Mouse (Mus musculus) heart, embryonic 10.5 days (tissue): ENCODE results near the gene Cd200r2. TPM values are rescaled to one million over a fixed set of nuclear protein-coding genes. Genes with fewer than 3 reads are reported as not detected.

ENCODE experiments used
- DNase-seq: peaks from one replicate; pipeline ENCODE4 v3.0.0-alpha.2; 2017; ENCODE audit warnings: low spot score
- H3K27ac ChIP-seq: fragments of 300-500 bp; sonication (generic); 2 replicates; pipeline ENCODE4 v1.5.1; 2016; ENCODE audit warnings: mild to moderate bottlenecking
- H3K27me3 ChIP-seq: fragments of 300-500 bp; sonication (generic); 2 replicates; pipeline ENCODE4 v1.6.1; 2016; ENCODE audit warnings: mild to moderate bottlenecking; ENCODE audit not compliant: poor library complexity, insufficient read depth, severe bottlenecking
- H3K36me3 ChIP-seq: fragments of 300-500 bp; sonication (generic); 2 replicates; pipeline ENCODE4 v1.6.1; 2016; ENCODE audit warnings: mild to moderate bottlenecking, moderate library complexity
- H3K4me1 ChIP-seq: fragments of 300-500 bp; sonication (generic); 2 replicates; pipeline ENCODE4 v1.6.1; 2016; ENCODE audit warnings: mild to moderate bottlenecking
- H3K4me3 ChIP-seq: fragments of 300-500 bp; sonication (generic); 2 replicates; pipeline ENCODE4 v1.5.1; 2016; ENCODE audit warnings: mild to moderate bottlenecking, moderate library complexity
- H3K9me3 ChIP-seq: fragments of 300-500 bp; sonication (generic); 2 replicates; pipeline ENCODE4 v1.6.1; 2016; ENCODE audit warnings: mild to moderate bottlenecking, moderate library complexity
- whole genome bisulfite sequencing: fragments of 180-500 bp; shearing (Covaris S2); methylation state at CpG from one replicate; pipeline ENCODE4 v1.1.7; 2016; 5-methylcytosine and 5-hydroxymethylcytosine counted together
- polyA plus RNA-seq: library from polyadenylated mRNA; unstranded; fragments of >200 nt; fragmentation: Nextera tagmentation; extraction: Ambion mirVana; gene quantifications from 2 replicates; pipeline ENCODE4 v1.2.1, GENCODE M21; 2016

The Cd200r2 gene
- polyA plus RNA-seq, 1 experiment from 2014 or later: 0.29 TPM

DNA sequence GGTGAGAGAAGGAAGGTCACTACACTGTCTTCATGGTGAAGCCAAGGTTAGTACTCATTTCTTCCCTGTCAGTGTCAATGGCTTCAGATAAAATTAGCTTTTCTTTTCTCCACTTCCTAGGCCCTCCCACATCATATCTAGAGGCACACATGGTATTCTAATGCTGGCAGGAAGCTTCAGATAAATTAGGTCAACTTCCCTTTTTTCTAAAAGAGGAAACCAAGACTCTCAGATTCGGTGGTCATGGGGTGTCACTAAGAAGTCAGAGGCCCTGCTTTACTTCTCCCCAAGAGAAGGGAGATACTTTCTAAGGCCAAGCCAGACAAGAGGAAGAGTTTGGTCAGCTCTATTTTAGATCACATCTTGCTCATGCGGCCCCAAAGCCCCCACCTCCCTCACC, 95.9 kb downstream of the Cd200r2 start:
- Histone ChIP-seq H3K4me1 (no peaks in the 10 kb centered on the region), H3K27me3 (no peaks in the 10 kb centered on the region), H3K4me3 (no peak overlapping the region), H3K27ac (no peak overlapping the region), H3K36me3 (no peaks in the 10 kb centered on the region), H3K9me3 (no peaks in the 10 kb centered on the region)
- 42% methylated on average over 2 of the region's 2 CpGs for WGBS
- no peak for DNase-seq

GRCm38 (mm10) chr16:44964526-44965374, 97.9 kb downstream of the Cd200r2 start:
- WGBS: 67% methylated on average over 6 of the region's 6 CpGs
- Histone ChIP-seq H3K27ac (peak overlapping the region; percentile 19; the same call in 1 of the 2 replicates), H3K36me3 (no peaks in the 10 kb centered on the region), H3K4me1 (no peaks in the 10 kb centered on the region), H3K27me3 (no peaks in the 10 kb centered on the region), H3K4me3 (no peak overlapping the region), H3K9me3 (no peaks in the 10 kb centered on the region)
- no peak for DNase-seq

GRCm38 (mm10) chr16:44965428-44965827, 98.5 kb downstream of the Cd200r2 start:
- no peaks in the 10 kb centered on the region for H3K4me1 ChIP-seq
- no peaks in the 10 kb centered on the region for H3K9me3 ChIP-seq
- no peaks in the 10 kb centered on the region for H3K36me3 ChIP-seq
- no peaks in the 10 kb centered on the region for H3K27me3 ChIP-seq
- no peak overlapping the region for H3K4me3 ChIP-seq
- DNase-seq: no peak
- H3K27ac ChIP-seq: 0 out of 2 replicates have a peak overlapping the region, but pooled peaks have one; percentile 19
- WGBS: 84% methylated on average over 8 of the region's 8 CpGs

Other genes starting within 250 kb of the Cd200r2 start
- gene Nepro, start 142.8 kb upstream of the Cd200r2 start, polyA plus RNA-seq: 8.7 and 9.3 TPM in 2 replicates
- 26.3 and 26.5 TPM in 2 replicates for gene Gtpbp8, start 120.7 kb upstream of the Cd200r2 start, polyA plus RNA-seq
- gene Cd200r1, start 101.4 kb upstream of the Cd200r2 start, polyA plus RNA-seq: 1.8 and 2.6 TPM in 2 replicates
- gene Cd200r4, start 55.4 kb upstream of the Cd200r2 start, polyA plus RNA-seq: 0.08 TPM in 1 of 2 replicates, not detected in the other
- gene Cd200r3, start 76.6 kb downstream of the Cd200r2 start, polyA plus RNA-seq: 0.36 and 0.54 TPM in 2 replicates
- 66.7 and 78.8 TPM in 2 replicates for gene Ccdc80, start 226.3 kb downstream of the Cd200r2 start, polyA plus RNA-seq